Mouse (Mus musculus) megakaryocyte, embryonic 14.5 days (primary cell): ENCODE data around the gene Cdhr5.

Experiments
- FLI1 ChIP-seq: IDR thresholded peaks from 2 replicates; pipeline ENCODE4 v1.6.1; 2012; ENCODE audit warnings: low read length, inconsistent platforms, mixed read lengths
- GATA1 ChIP-seq: IDR thresholded peaks from 3 replicates; pipeline ENCODE4 v1.6.1; 2012; ENCODE audit warnings: mixed read lengths, low read length, inconsistent platforms, borderline replicate concordance

GRCm38 (mm10) chr7:141222696-141223215, 53.8 kb downstream of the Cdhr5 start:
- TF ChIP-seq GATA1 (no peak), FLI1 (no peak)
